Mouse (Mus musculus) heart, adult 9 months (tissue): ENCODE measurements around the gene Amdhd1.
A peak's percentile ranks its signal among the peaks of the same experiment; 100 is the strongest.
"Not testable (repeated sequence)": the region's sequence is repeated elsewhere in the genome, so short reads cannot be mapped to it uniquely, and the experiment has no call there.

Experiments used
- DNase-seq, 2 experiments: peaks; one replicate each; pipeline ENCODE4 v3.0.0; 2022; ENCODE audit warnings: low spot score in 2 of 2

Amdhd1 gene

GRCm38 (mm10) chr10:93539775-93540430, at the start of gene Amdhd1:
TSS of gene Amdhd1 (minus strand) at chr10:93540033.
- DNase-seq: peak; percentile 71 to 74

DNA sequence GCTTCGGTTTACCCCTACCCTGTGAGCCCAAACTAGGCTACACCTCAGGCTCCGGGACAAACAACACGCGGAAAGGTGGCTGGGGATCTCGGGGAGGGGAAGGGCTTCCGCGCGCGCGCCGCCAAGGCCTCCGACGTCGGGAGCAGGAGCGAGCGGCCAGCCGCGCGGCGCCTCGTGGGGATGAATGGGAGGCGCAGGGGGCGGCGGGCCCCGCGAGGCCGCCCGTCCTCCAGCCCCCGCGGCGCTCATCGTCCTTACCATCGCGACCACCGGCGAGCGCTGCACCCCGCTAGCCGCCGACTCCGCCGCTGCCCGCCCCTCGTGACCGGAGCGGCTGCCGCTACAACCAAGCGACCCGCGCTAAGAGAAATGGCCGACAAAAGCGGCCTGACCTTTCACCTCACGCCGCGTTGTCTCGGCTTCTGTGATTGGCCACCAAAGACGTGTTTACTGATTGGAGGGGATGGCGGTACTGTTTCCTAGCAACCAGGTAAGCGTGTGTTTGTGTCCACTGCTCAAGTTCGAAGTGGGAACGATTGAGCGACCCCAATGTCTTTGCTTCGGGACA, 49.5 kb upstream of the Amdhd1 start, which contains the start of gene Snrpf:
Snrpf (minus strand) TSS at position 426 of the 568 bp plus-strand sequence.
- peak; percentile 94 to 95 for DNase-seq

- no peak for DNase-seq
Observed at GRCm38 (mm10) chr10:93588796-93589195, 49.0 kb upstream of the Amdhd1 start.

GRCm38 (mm10) chr10:93577271-93577886, 37.5 kb upstream of the Amdhd1 start:
- DNase-seq: peak; percentile 32 to 62

DNA sequence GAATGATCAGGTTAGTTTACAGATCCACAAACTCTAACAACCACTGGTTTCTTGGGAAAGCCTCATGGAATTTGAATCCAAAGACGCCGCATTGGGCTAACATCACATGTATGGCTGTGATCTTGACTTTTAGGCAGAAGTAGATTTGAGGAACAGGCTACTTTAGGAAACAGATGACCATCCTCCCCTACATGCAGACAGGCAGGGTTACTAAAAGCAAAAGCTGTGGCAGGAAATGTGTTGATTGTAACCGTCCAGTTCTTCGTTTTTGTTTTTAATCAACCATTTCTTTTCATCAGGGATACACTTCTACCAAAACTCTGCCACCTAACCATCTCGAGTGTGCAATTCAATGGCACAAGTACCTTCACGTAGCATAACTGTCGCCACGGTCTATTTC, 36.1 kb upstream of the Amdhd1 start:
- DNase-seq: no peak

- DNase-seq: no peak
Observed at GRCm38 (mm10) chr10:93574966-93575365, 35.1 kb upstream of the Amdhd1 start.

DNA sequence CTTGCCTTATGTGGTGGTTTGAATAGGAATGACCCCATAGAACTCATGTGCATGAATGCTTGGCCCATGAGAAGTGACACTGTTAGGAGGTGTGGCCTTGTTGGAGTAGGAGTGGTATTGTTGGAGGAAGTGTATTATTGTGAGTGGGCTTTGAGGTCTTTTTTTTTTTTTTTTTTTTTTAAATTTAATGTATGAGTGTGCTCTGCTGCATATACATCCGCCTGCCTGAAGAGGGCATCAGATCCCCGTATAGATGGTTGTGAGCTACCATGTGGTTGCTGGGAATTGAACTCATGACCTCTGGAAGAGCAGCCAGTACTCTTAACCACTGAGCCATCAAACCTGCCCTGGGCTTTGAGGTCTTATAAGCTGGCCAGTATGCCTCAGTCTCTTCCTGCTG, 32.4 kb upstream of the Amdhd1 start:
- no peak for DNase-seq

DNA sequence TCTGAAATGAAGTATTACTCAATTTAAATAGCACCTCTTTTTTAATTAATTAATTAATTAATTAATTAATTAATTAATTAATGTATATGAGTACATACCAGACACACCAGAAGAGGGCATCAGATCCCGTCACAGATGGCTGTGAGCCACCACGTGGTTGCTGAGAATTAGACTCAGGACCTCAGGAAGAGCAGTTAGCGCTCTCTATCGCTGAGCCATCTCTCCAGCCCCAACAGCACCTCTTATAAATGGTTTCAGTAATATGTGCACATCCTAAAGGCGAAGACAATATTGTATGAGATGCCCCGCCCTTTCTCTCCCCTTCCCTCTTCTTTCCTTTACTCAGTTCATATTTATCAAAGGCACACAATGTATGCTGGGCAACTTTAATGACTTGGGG, 28.8 kb upstream of the Amdhd1 start:
- DNase-seq: no peak

DNA sequence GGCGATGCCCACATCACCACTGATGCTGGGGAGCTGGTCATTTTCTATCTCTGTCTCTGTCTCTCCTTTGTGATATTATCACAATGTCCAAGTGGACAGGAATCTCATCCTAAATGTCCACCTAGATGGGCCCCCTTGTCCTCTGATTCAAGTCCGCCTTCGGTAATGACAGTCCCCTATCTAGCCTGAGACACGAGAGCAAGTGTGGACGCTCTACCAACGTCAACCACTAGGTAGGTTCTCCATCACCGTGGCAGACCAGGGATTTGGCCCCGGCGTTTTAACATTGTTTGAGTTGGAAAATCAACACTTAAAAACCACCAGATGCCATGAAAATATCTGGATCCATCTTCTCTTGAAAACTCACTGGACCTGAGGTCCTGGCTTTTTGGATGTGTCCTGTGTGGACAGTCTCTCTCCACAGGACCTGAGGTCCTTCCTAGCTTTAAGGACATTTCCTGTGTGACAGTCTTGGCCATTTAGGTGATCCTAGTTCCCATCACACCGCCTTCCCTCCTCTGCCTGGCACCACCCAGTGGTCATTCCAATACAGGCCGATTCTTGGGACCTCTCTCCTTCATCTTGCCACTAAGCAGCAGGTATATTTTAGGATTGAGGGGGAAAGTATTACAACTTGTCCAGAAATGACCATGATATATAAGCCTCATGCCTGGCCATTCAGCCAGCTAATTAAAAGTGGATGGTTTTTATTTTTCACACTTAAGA, 28.2 kb upstream of the Amdhd1 start:
- no peak for DNase-seq

GRCm38 (mm10) chr10:93567066-93567465, 27.2 kb upstream of the Amdhd1 start:
- no peak for DNase-seq

DNA sequence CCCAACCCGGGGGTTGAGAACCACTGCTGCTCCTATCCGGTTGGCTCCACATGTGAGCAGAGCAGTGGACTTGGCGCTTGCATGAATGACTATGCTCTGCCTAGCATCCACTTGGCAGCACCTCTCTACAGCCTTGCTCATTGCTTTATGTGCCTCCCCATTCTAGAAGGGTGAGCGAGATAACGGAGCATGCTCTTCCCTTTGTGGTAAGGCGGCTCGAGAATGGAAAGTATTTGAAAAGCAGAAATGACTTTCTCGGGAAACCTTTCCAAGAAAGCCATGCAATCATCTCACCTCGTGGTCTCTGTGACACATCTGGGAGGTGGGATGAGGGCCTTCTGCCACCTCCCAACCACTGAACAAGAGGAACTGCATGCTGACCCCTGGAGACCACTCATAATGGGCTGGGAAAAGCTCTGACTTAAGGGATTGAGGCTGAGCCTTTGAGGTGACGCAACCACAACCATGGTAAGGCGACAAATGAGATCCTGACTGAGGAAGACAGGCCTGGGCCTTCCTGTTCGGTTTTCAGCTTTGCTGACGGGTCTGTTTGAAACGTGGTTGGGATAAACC, 24.8 kb upstream of the Amdhd1 start:
- no peak for DNase-seq

GRCm38 (mm10) chr10:93559786-93560185, 20.0 kb upstream of the Amdhd1 start:
- no peak for DNase-seq

DNA sequence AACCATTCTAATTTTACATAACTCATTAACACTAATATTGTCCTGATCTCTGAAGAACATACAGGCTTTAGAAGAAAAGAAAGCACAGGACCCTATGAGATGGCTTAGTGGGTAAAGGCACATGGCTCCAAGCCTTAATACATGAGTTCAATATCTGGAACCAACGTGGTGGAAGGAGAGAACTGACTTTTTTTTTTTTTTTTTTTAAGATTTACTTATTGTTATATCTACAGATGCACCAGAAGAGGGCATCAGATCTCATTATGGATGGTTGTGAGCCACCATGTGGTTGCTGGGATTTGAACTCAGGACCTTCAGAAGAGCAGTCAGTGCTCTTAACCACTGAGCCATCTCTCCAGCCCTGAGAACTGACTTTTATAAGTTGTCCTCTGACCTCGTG, 18.1 kb upstream of the Amdhd1 start:
- not testable (repeated sequence) for DNase-seq

GRCm38 (mm10) chr10:93552596-93552995, 12.8 kb upstream of the Amdhd1 start:
- DNase-seq: no peak

- DNase-seq: no peak
Observed at GRCm38 (mm10) chr10:93549821-93550220, 10.0 kb upstream of the Amdhd1 start.

- peak; percentile 17 to 59 for DNase-seq
Observed at GRCm38 (mm10) chr10:93548991-93549390, 9.2 kb upstream of the Amdhd1 start.

- no peak for DNase-seq
Observed at GRCm38 (mm10) chr10:93547741-93548270, 8.0 kb upstream of the Amdhd1 start.

DNA sequence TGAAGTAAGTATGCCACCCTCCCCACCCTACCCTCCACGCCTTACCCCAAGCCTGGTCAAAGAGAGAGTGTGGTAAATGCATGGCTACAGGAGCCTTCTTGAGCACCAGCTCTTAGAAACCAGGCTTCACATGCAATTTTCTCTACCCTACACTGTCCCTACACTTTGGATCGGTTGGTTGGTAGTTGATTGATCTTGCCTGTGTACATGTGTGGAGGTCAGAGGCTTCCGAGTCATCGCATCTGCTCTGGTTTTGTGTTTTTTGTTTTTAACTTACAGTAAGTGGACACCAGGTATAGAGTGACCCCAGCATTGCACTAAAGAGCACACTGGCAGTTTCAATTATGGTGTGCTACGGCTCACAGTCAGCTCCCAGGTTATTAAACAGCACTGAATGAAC, 4.3 kb upstream of the Amdhd1 start:
- DNase-seq: no peak

- no peak for DNase-seq
Observed at GRCm38 (mm10) chr10:93543176-93543575, 3.3 kb upstream of the Amdhd1 start.

GRCm38 (mm10) chr10:93542356-93542755, 2.5 kb upstream of the Amdhd1 start:
- no peak for DNase-seq

- no peak for DNase-seq
Observed at GRCm38 (mm10) chr10:93541585-93541984, 1.8 kb upstream of the Amdhd1 start.
